Mouse (Mus musculus): ENCODE results near the gene Arid1a. TPM values are rescaled to one million over a fixed set of nuclear protein-coding genes. Genes with fewer than 3 reads are reported as not detected.
"Not testable (repeated sequence)": the region's sequence is repeated elsewhere in the genome, so short reads cannot be mapped to it uniquely, and the experiment has no call there.

The Arid1a gene
- polyA plus RNA-seq, 1 experiment = 49.4 TPM

- Histone ChIP-seq H3K27me3 (ENCODE audit: control insufficient read depth, insufficient read depth, low read length) (no peaks in the 10 kb centered on the region), H3K4me1 (ENCODE audit: control insufficient read depth, insufficient read depth, low read length) (peaks cover 25% of the 10 kb centered on the region), H3K4me3 (replicated peaks; ENCODE audit: insufficient read depth, low read depth, low read length) (no peak overlapping the region), H3K27ac (ENCODE audit: insufficient read depth, low read length) (no peak overlapping the region)
- TF ChIP-seq POLR2A (IDR thresholded peaks at IDR 0.05; ENCODE audit: borderline replicate concordance, insufficient read depth, low read length) (no peak), CTCF (IDR thresholded peaks at IDR 0.05; ENCODE audit: borderline replicate concordance, insufficient read depth, low read depth, low read length) (no peak)
- no peak for DNase-seq
- WGBS = 97% methylated on average over 8 of the region's 8 CpGs
Observed at GRCm38 (mm10) chr4:133662421-133662820, 94.1 kb downstream of the Arid1a start.

- 0% methylated on average over 10 of the region's 10 CpGs for WGBS
Observed at GRCm38 (mm10) chr4:133660193-133661155, 96.1 kb downstream of the Arid1a start.

GRCm38 (mm10) chr4:133659497-133660192, 96.9 kb downstream of the Arid1a start:
- WGBS = 28% methylated on average over 15 of the region's 15 CpGs
- no peak for TF ChIP-seq POLR2A (IDR thresholded peaks at IDR 0.05; ENCODE audit: borderline replicate concordance, insufficient read depth, low read length)
- peaks cover 22% of the 10 kb centered on the region for H3K4me1 ChIP-seq (ENCODE audit: control insufficient read depth, insufficient read depth, low read length)
- no peaks in the 10 kb centered on the region for H3K27me3 ChIP-seq (ENCODE audit: control insufficient read depth, insufficient read depth, low read length)
- H3K4me3 ChIP-seq (replicated peaks; ENCODE audit: insufficient read depth, low read depth, low read length) = no peak overlapping the region
- peak overlapping the region; percentile 8 for H3K27ac ChIP-seq (ENCODE audit: insufficient read depth, low read length)
- no peak for DNase-seq

More at GRCm38 (mm10) chr4:133660193-133661155, 96.1 kb downstream of the Arid1a start:
- H3K4me3 ChIP-seq (replicated peaks; ENCODE audit: insufficient read depth, low read depth, low read length) = no peak overlapping the region
- peaks cover 25% of the 10 kb centered on the region for H3K4me1 ChIP-seq (ENCODE audit: control insufficient read depth, insufficient read depth, low read length)
- H3K27me3 ChIP-seq (ENCODE audit: control insufficient read depth, insufficient read depth, low read length) = no peaks in the 10 kb centered on the region
- H3K27ac ChIP-seq (ENCODE audit: insufficient read depth, low read length) = peak overlapping the region; percentile 8
- no peak for TF ChIP-seq CTCF (IDR thresholded peaks at IDR 0.05; ENCODE audit: borderline replicate concordance, insufficient read depth, low read depth, low read length)
- DNase-seq = peak; percentile 97 to 98

- no peak for DNase-seq
- TF ChIP-seq CTCF (IDR thresholded peaks at IDR 0.05; ENCODE audit: borderline replicate concordance, insufficient read depth, low read depth, low read length) = no peak
- no peak for TF ChIP-seq POLR2A (IDR thresholded peaks at IDR 0.05; ENCODE audit: borderline replicate concordance, insufficient read depth, low read length)
- peaks cover 22% of the 10 kb centered on the region for H3K4me1 ChIP-seq (ENCODE audit: control insufficient read depth, insufficient read depth, low read length)
- no peak overlapping the region for H3K4me3 ChIP-seq (replicated peaks; ENCODE audit: insufficient read depth, low read depth, low read length)
- 69% methylated on average over 2 of the region's 2 CpGs for WGBS
- no peaks in the 10 kb centered on the region for H3K27me3 ChIP-seq (ENCODE audit: control insufficient read depth, insufficient read depth, low read length)
- H3K27ac ChIP-seq (ENCODE audit: insufficient read depth, low read length) = no peak overlapping the region
Observed at GRCm38 (mm10) chr4:133658729-133659128, 97.8 kb downstream of the Arid1a start.

GRCm38 (mm10) chr4:133657829-133658458, 98.6 kb downstream of the Arid1a start:
- 29% methylated on average over 5 of the region's 5 CpGs for WGBS
- peaks cover 22% of the 10 kb centered on the region for H3K4me1 ChIP-seq (ENCODE audit: control insufficient read depth, insufficient read depth, low read length)
- TF ChIP-seq CTCF (IDR thresholded peaks at IDR 0.05; ENCODE audit: borderline replicate concordance, insufficient read depth, low read depth, low read length) = no peak
- no peak for TF ChIP-seq POLR2A (IDR thresholded peaks at IDR 0.05; ENCODE audit: borderline replicate concordance, insufficient read depth, low read length)
- no peaks in the 10 kb centered on the region for H3K27me3 ChIP-seq (ENCODE audit: control insufficient read depth, insufficient read depth, low read length)
- no peak overlapping the region for H3K27ac ChIP-seq (ENCODE audit: insufficient read depth, low read length)
- DNase-seq = no peak
- no peak overlapping the region for H3K4me3 ChIP-seq (replicated peaks; ENCODE audit: insufficient read depth, low read depth, low read length)

- DNase-seq = no peak
- H3K4me3 ChIP-seq (replicated peaks; ENCODE audit: insufficient read depth, low read depth, low read length) = no peak overlapping the region
- TF ChIP-seq CTCF (IDR thresholded peaks at IDR 0.05; ENCODE audit: borderline replicate concordance, insufficient read depth, low read depth, low read length) (no peak), POLR2A (IDR thresholded peaks at IDR 0.05; ENCODE audit: borderline replicate concordance, insufficient read depth, low read length) (no peak)
- H3K27me3 ChIP-seq (ENCODE audit: control insufficient read depth, insufficient read depth, low read length) = no peaks in the 10 kb centered on the region
- WGBS = 36% methylated on average over 4 of the region's 4 CpGs
- H3K27ac ChIP-seq (ENCODE audit: insufficient read depth, low read length) = no peak overlapping the region
- H3K4me1 ChIP-seq (ENCODE audit: control insufficient read depth, insufficient read depth, low read length) = peaks cover 22% of the 10 kb centered on the region
Observed at GRCm38 (mm10) chr4:133656997-133657396, 99.6 kb downstream of the Arid1a start.

GRCm38 (mm10) chr4:133656294-133656693, 100.3 kb downstream of the Arid1a start:
- DNase-seq = no peak

GRCm38 (mm10) chr4:133654070-133654469, 102.5 kb downstream of the Arid1a start:
- not testable (repeated sequence) for H3K4me1 ChIP-seq (ENCODE audit: control insufficient read depth, insufficient read depth, low read length); DNase-seq; H3K27ac ChIP-seq (ENCODE audit: insufficient read depth, low read length); H3K4me3 ChIP-seq (replicated peaks; ENCODE audit: insufficient read depth, low read depth, low read length); H3K27me3 ChIP-seq (ENCODE audit: control insufficient read depth, insufficient read depth, low read length)
- WGBS = 96% methylated on average over 5 of the region's 5 CpGs

More at GRCm38 (mm10) chr4:133656294-133656693, 100.3 kb downstream of the Arid1a start:
- Histone ChIP-seq H3K27me3 (ENCODE audit: control insufficient read depth, insufficient read depth, low read length) (no peaks in the 10 kb centered on the region), H3K4me1 (ENCODE audit: control insufficient read depth, insufficient read depth, low read length) (peaks cover 22% of the 10 kb centered on the region), H3K4me3 (replicated peaks; ENCODE audit: insufficient read depth, low read depth, low read length) (no peak overlapping the region), H3K27ac (ENCODE audit: insufficient read depth, low read length) (no peak overlapping the region)
- no peak for TF ChIP-seq POLR2A (IDR thresholded peaks at IDR 0.05; ENCODE audit: borderline replicate concordance, insufficient read depth, low read length)
- TF ChIP-seq CTCF (IDR thresholded peaks at IDR 0.05; ENCODE audit: borderline replicate concordance, insufficient read depth, low read depth, low read length) = no peak
- 82% methylated on average over 4 of the region's 4 CpGs for WGBS
